Mouse (Mus musculus) heart, adult 2 months (tissue): Measurements from ENCODE around the gene Ticrr.

ENCODE experiments used
- CTCF ChIP-seq: fragments of 200-600 bp; IDR thresholded peaks from 2 replicates; pipeline ENCODE4 v1.8.1; 2022; ENCODE audit warnings: antibody characterized with exemption, mild to moderate bottlenecking, moderate library complexity
- EP300 ChIP-seq: fragments of 200-500 bp; IDR thresholded peaks from 2 replicates; pipeline ENCODE4 v1.6.1; 2011; ENCODE audit warnings: low read depth, low read length, control low read depth; ENCODE audit not compliant: insufficient read depth
- POLR2A ChIP-seq: fragments of 200-500 bp; IDR thresholded peaks from 2 replicates; pipeline ENCODE4 v1.6.1; 2011; ENCODE audit warnings: mild to moderate bottlenecking, low read depth, low read length, control low read depth; ENCODE audit not compliant: insufficient read depth

GRCm38 (mm10) chr7:79702755-79703154 is 42.8 kb downstream of the Ticrr start:
- TF ChIP-seq CTCF (no peak), EP300 (no peak), POLR2A (no peak)
